Mouse (Mus musculus): ENCODE data around the gene Irgm1. TPM values are rescaled to one million over a fixed set of nuclear protein-coding genes. Genes with fewer than 3 reads are reported as not detected.

Gene Irgm1
- polyA plus RNA-seq, 1 experiment = 0.78 TPM

DNA sequence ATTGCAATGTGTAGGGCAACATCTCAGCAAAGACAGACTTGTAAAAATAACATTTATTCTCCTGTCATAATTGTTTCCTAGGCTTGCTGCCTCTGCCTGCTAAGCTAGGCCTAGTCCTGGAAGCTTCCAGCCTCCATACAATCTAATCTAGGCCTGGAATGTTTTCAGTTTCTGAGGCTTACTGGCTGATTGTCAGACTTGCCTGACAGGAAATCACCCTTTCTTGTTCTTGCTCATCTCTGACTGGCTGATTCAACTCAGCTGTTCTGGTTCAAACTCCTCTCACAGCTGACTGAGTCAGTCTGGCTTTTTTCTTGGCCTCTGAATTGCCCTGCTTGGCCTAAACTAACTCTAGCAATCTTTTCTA is 51.2 kb downstream of the Irgm1 start:
- Histone ChIP-seq H3K4me3 (ENCODE audit: control insufficient read depth, low read depth, low read length) (no peak overlapping the region), H3K4me1 (ENCODE audit: control insufficient read depth, insufficient read depth, low read length) (peaks cover 7% of the 10 kb centered on the region), H3K27me3 (ENCODE audit: control insufficient read depth, insufficient read depth, low read length) (no peaks in the 10 kb centered on the region), H3K27ac (ENCODE audit: control insufficient read depth, insufficient read depth, low read depth, low read length) (no peak overlapping the region), H3K36me3 (ENCODE audit: control insufficient read depth, insufficient read depth, low read length) (peaks cover 1% of the 10 kb centered on the region; the same call in 1 of the 2 replicates)
- TF ChIP-seq POLR2A (IDR thresholded peaks at IDR 0.05; ENCODE audit: control insufficient read depth, low read depth, low read length) (no peak), CTCF (IDR thresholded peaks at IDR 0.05; ENCODE audit: control insufficient read depth, insufficient read depth, insufficient replicate concordance, low read depth, low read length) (no peak)

DNA sequence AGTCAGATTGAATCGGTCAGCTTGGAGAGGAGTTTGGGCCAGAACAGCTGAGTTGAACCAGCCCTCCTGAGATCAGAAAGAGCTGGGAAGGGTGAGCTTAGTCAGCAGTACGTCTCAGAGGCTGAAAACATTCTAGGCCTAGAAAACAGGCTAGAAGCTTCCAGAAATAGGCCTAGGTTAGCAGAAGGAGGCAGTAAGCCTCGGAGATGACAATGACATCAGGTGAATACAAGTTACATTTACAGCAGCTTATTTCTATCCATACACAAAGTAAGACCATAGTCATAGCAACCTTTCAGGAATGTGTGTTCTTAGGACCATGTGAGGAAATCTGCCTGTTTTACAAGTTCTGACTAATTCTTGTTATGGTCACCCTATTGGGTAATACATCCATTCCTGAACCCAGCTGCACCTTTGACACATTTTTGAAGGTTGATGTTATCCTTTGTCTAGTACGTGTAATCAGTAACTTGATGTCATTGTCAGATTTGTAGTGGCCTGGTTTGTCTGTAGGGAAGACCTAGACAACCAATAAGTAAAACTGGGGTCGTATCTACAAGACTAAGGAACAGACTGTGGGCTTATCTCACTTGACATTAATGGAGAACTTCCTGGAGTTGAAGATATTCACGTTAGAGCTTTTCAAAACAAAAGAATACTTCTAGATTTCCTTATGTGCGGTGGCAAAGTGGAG is 51.7 kb downstream of the Irgm1 start:
- Histone ChIP-seq H3K27ac (ENCODE audit: control insufficient read depth, insufficient read depth, low read depth, low read length) (no peak overlapping the region), H3K4me1 (ENCODE audit: control insufficient read depth, insufficient read depth, low read length) (peaks cover 7% of the 10 kb centered on the region), H3K27me3 (ENCODE audit: control insufficient read depth, insufficient read depth, low read length) (no peaks in the 10 kb centered on the region), H3K4me3 (ENCODE audit: control insufficient read depth, low read depth, low read length) (no peak overlapping the region), H3K36me3 (ENCODE audit: control insufficient read depth, insufficient read depth, low read length) (peaks cover 1% of the 10 kb centered on the region; the same call in 1 of the 2 replicates)
- no peak for TF ChIP-seq POLR2A (IDR thresholded peaks at IDR 0.05; ENCODE audit: control insufficient read depth, low read depth, low read length)
- TF ChIP-seq CTCF (IDR thresholded peaks at IDR 0.05; ENCODE audit: control insufficient read depth, insufficient read depth, insufficient replicate concordance, low read depth, low read length) = no peak

DNA sequence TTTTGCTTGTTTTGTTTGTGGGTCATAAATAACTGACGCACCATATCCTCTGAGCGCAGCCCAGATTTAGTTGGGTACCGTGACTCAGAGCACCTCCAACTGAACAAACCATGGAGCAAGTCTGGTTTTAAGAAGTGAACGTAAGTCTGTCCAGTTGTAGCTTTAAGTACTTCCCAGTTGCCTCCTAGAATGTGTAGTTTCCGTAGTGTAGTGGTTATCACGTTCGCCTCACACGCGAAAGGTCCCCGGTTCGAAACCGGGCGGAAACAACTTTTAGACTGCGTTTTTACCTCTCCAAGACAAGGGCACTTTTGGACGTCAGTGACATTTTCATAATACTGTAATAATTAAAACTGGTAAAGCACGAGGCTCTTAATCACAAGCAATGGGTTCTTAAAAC is 53.1 kb downstream of the Irgm1 start:
- peaks cover 1% of the 10 kb centered on the region; the same call in 1 of the 2 replicates for H3K36me3 ChIP-seq (ENCODE audit: control insufficient read depth, insufficient read depth, low read length)
- peak overlapping the region; percentile 83 for H3K4me3 ChIP-seq (ENCODE audit: control insufficient read depth, low read depth, low read length)
- H3K27me3 ChIP-seq (ENCODE audit: control insufficient read depth, insufficient read depth, low read length) = no peaks in the 10 kb centered on the region
- peak overlapping the region; percentile 82 for H3K27ac ChIP-seq (ENCODE audit: control insufficient read depth, insufficient read depth, low read depth, low read length)
- peaks cover 2% of the 10 kb centered on the region; the same call in 1 of the 2 replicates for H3K4me1 ChIP-seq (ENCODE audit: control insufficient read depth, insufficient read depth, low read length)
- TF ChIP-seq CTCF (IDR thresholded peaks at IDR 0.05; ENCODE audit: control insufficient read depth, insufficient read depth, insufficient replicate concordance, low read depth, low read length) (no peak), POLR2A (IDR thresholded peaks at IDR 0.05; ENCODE audit: control insufficient read depth, low read depth, low read length) (no peak)

DNA sequence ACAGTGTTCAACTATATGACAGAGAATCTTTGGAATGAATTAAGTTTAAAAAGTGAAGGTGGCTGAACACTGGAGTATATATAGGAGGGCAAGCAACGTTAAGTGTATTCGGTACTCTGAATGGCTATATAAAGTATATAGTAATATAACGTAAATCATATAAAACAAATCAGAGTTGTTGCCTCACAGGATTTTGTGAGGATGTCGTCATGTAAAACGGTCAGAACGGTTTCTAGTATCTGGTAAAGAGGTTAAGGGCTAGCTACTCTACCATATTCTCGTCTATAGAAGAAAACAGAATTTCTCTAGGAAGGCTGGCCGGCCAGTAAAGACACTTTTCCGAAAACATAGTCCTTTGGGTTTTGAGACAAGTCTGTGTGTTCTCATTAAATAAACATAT is 53.7 kb downstream of the Irgm1 start:
- peaks cover 1% of the 10 kb centered on the region; the same call in 1 of the 2 replicates for H3K36me3 ChIP-seq (ENCODE audit: control insufficient read depth, insufficient read depth, low read length)
- TF ChIP-seq CTCF (IDR thresholded peaks at IDR 0.05; ENCODE audit: control insufficient read depth, insufficient read depth, insufficient replicate concordance, low read depth, low read length) (no peak), POLR2A (IDR thresholded peaks at IDR 0.05; ENCODE audit: control insufficient read depth, low read depth, low read length) (no peak)
- H3K27ac ChIP-seq (ENCODE audit: control insufficient read depth, insufficient read depth, low read depth, low read length) = peak overlapping the region; percentile 89
- peaks cover 2% of the 10 kb centered on the region; the same call in 1 of the 2 replicates for H3K4me1 ChIP-seq (ENCODE audit: control insufficient read depth, insufficient read depth, low read length)
- H3K4me3 ChIP-seq (ENCODE audit: control insufficient read depth, low read depth, low read length) = peak overlapping the region; percentile 98
- no peaks in the 10 kb centered on the region for H3K27me3 ChIP-seq (ENCODE audit: control insufficient read depth, insufficient read depth, low read length)

DNA sequence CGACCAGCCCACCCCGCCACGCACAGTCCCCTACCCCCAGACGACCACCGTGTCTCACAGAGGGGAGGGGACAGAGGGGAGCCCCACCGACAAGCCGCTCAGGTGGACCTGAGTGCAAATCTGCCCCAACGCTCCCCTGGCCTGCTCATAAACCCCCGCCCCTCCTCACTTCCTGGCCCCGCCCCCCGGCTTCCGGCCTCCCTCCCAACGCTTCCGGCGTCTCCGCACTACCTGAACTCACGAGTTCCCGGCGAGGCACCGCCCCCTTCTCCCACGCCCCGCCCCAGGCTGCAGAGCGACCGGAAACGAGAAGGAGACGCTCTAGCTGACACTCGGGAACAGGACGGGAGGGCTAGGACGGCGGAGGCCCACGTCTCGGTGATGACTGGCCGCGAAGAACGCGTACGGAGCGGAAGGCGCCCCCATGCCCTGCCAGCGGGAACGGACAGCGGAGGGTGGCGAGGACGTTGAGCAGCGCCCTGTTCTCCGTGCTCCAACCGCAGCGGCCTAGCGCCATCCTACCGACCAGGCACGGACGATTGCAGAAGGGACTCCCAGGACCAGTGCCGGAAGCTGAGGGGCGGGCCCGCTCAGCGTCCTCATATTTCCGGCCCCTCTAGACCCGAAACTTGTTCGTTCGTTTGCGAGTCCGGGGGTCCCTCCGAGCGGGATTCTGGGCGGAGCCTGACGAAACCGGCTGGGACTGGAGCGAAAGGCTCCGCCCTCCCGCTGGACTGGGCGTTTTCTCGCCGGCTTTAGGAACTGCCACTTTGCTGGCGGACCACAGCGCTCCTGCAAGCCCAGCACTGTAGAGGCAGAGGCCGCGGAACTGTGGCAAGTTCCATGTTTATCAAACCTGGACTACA is 54.5 kb downstream of the Irgm1 start, which contains the start of gene Trim41:
Gene Trim41 (minus strand): TSS at position 554 of the 866 bp plus-strand sequence.
- H3K4me1 ChIP-seq (ENCODE audit: control insufficient read depth, insufficient read depth, low read length) = peaks cover 2% of the 10 kb centered on the region; the same call in 1 of the 2 replicates
- H3K27me3 ChIP-seq (ENCODE audit: control insufficient read depth, insufficient read depth, low read length) = no peaks in the 10 kb centered on the region
- H3K27ac ChIP-seq (ENCODE audit: control insufficient read depth, insufficient read depth, low read depth, low read length) = peak within 1 kb of the TSS; percentile 89
- TF ChIP-seq POLR2A (IDR thresholded peaks at IDR 0.05; ENCODE audit: control insufficient read depth, low read depth, low read length) = peak; percentile 88
- TF ChIP-seq CTCF (IDR thresholded peaks at IDR 0.05; ENCODE audit: control insufficient read depth, insufficient read depth, insufficient replicate concordance, low read depth, low read length) = no peak
- H3K4me3 ChIP-seq (ENCODE audit: control insufficient read depth, low read depth, low read length) = peak within 1 kb of the TSS; percentile 98
- H3K36me3 ChIP-seq (ENCODE audit: control insufficient read depth, insufficient read depth, low read length) = peaks cover 1% of the 10 kb centered on the region; the same call in 1 of the 2 replicates

DNA sequence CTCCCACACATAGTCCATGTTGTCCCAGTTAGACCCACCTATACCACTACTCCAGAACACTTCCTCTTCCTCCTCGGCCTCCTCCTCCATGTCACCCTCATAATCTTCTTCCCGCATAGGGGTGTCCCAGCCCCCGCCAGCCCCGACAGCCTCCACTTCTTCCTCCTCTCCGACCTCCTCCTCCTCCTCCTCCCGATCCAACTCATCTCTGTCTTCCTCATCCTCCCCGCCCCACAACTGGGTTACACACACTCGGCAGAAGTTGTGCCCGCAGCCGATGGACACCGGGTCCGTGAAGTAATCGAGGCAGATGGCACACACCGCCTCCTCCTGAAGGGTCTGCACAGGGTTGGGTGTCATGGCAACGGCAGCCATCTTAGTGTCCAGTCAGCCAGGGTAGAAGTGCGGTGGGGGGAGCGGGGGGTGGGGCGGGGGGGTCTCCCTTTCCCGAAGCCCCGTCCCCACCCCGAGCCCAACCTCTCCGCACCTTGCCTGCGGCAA is 55.2 kb downstream of the Irgm1 start:
- TF ChIP-seq CTCF (IDR thresholded peaks at IDR 0.05; ENCODE audit: control insufficient read depth, insufficient read depth, insufficient replicate concordance, low read depth, low read length) = no peak
- peaks cover 1% of the 10 kb centered on the region; the same call in 1 of the 2 replicates for H3K36me3 ChIP-seq (ENCODE audit: control insufficient read depth, insufficient read depth, low read length)
- H3K4me1 ChIP-seq (ENCODE audit: control insufficient read depth, insufficient read depth, low read length) = peaks cover 2% of the 10 kb centered on the region; the same call in 1 of the 2 replicates
- H3K4me3 ChIP-seq (ENCODE audit: control insufficient read depth, low read depth, low read length) = peak overlapping the region; percentile 98
- peak overlapping the region; percentile 75 for H3K27ac ChIP-seq (ENCODE audit: control insufficient read depth, insufficient read depth, low read depth, low read length)
- no peaks in the 10 kb centered on the region for H3K27me3 ChIP-seq (ENCODE audit: control insufficient read depth, insufficient read depth, low read length)

DNA sequence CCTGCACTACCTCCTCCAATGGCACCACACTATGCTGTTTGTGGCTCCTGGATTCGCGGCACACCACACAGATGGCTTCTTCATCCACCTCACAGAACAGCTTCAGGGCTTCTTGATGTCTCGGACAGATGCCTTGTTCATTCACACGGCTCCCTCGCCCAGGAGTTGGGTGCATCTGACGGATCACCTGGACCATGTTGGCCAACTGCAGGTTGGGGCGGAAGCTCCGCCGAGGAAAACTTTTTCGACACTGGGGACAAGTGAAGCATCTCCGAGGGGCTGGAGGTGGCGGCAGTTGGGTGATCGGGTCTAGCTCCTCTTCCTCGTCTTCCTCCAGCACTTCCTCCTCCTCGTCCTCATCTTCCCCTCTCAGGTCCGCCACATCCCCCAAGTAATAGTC is 55.6 kb downstream of the Irgm1 start:
- H3K27ac ChIP-seq (ENCODE audit: control insufficient read depth, insufficient read depth, low read depth, low read length) = peak overlapping the region; percentile 75

More for the DNA sequence above, 55.6 kb downstream of the Irgm1 start:
- TF ChIP-seq POLR2A (IDR thresholded peaks at IDR 0.05; ENCODE audit: control insufficient read depth, low read depth, low read length) (no peak), CTCF (IDR thresholded peaks at IDR 0.05; ENCODE audit: control insufficient read depth, insufficient read depth, insufficient replicate concordance, low read depth, low read length) (no peak)
- H3K4me1 ChIP-seq (ENCODE audit: control insufficient read depth, insufficient read depth, low read length) = peaks cover 2% of the 10 kb centered on the region; the same call in 1 of the 2 replicates
- no peaks in the 10 kb centered on the region for H3K27me3 ChIP-seq (ENCODE audit: control insufficient read depth, insufficient read depth, low read length)
- H3K4me3 ChIP-seq (ENCODE audit: control insufficient read depth, low read depth, low read length) = peak overlapping the region; percentile 98
- peaks cover 1% of the 10 kb centered on the region; the same call in 1 of the 2 replicates for H3K36me3 ChIP-seq (ENCODE audit: control insufficient read depth, insufficient read depth, low read length)
